Mouse (Mus musculus) kidney, adult 8-10 months (tissue): ENCODE results near the gene Plxdc2.

Source experiments
- DNase-seq, 2 experiments: peaks; one replicate each; pipeline ENCODE4 v3.0.0; 2022

Plxdc2 gene

DNA sequence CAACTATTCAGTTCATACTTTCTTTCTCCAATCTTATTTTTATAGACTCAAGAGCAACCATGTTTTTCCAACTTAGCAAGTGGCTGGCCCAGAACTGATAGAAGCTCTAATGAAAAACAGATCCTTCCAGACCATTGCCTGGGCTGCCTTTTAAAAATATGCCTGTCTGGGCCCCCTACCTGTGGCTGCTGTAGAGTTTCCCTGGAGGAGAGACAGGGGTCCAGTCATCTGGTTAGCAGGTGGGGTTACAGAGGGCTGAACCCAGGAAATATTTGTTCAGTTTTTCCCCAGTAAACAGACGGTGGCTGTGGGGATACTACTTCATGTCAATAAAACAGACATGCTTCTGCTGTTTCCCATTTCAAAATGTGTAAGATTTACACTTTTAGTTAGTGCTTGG, 222.0 kb downstream of the Plxdc2 start:
- DNase-seq: no peak

DNA sequence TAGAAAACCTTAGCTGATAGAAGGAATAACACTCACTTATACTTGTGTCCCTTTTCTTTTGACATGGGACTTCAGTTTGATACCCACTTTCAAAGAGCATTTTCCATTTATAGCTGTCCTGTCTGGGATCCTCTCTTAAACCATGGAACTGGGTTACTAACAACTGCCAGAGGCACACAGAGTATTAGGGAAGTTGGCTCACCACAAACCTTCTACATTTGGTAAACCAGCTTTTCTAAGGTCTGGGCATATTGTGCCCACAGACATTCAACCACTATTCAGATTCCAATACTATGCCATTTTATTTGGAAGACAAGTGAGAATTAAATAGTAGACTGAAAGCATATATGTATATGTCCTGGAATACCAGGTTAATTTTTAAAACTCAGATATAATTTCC, 232.4 kb downstream of the Plxdc2 start:
- DNase-seq: no peak

DNA sequence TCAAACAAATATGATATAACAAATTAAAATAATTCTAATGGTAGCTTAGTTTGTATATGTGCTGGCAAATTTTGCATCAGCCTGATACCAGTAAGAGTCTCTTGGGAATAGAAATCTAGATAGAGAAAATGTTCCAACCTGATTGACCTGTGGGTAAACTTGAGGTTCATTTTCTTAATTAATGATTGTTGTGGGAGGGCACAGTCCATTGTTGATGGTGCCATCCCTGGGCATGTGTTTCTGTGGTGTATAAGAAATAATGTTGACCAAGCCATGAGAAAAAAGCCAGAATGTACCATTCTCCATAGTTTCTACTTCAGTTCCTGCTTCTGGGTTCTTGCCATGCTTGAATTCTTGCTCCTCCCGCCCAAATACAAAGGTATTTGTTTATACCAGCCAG, 239.3 kb downstream of the Plxdc2 start:
- DNase-seq: peak; percentile 29 to 30

DNA sequence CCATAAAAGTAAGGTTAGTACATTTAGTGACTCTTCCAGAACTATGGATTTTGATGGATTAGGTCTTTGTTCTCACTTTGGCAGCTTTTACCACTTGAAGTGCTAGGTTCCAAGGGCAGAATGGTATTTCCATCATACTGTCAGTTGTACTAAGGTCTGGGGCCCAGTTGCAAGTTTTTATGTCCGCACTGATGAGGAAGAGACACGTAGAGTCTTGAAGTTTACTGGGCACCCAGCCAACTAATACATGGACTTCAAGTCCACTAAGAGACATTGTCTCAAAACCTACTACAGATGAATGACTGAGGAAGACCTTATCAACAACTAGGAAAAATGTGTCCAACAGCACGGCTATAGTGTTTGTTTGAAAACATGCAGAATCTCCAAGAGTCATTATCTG, 242.1 kb downstream of the Plxdc2 start:
- DNase-seq: no peak

DNA sequence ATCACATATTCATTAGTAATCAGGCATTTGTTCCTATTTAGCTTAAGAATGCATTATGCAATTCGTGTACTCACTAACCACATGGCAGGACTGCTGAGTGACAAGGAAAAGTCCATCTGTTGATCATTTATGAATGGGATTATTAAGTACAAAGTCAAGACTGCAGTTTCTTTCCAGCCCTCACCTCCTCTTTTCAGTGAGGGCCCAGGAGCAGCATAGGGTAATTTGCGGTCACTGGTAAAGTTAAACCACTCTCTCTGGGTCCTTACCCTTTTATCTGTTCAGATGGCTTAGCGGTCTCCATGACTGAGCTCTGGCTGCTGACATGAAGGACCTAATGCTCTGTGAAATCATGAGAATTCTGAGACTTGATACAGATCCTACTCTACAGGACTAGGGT, 248.2 kb downstream of the Plxdc2 start:
- DNase-seq: peak; percentile 57 to 81

DNA sequence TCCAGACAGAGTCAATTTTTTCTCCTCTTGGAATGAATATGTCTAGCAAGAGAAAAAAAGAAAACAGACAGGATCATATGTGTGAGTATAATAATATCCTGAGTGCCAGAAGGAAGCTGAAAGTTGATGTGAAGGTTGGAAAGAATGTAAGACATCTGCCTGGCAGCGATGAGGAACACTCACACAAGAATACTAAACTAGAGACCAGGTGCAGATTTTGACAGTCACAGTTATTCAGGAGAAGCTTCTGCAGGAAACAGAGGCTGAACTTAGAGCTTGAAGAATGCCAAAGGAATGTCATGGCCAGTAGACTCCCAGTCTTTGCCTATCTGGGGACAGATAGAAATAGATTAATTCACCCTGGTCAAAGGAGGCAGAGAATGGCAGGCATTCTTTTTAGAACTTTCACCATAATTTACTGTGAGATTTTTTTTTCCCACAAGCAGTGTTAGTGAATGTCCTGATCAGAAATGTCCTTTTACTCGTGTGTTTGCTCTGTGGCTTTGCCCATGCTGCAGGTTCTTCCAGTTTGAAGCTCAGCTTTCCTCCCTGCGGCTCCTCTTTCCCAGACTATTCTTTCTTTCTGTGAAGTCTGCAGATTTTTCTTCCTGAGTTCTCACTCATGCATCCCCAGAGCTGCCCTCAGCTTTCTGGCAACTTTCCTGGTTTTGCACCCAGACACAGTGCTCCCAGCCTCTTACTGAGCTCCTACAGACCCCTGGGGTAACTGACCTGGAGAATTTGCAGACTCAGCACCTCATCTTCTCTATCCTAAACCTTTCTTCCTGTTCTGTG, 251.9 kb downstream of the Plxdc2 start:
- DNase-seq: peak; percentile 70 to 75

DNA sequence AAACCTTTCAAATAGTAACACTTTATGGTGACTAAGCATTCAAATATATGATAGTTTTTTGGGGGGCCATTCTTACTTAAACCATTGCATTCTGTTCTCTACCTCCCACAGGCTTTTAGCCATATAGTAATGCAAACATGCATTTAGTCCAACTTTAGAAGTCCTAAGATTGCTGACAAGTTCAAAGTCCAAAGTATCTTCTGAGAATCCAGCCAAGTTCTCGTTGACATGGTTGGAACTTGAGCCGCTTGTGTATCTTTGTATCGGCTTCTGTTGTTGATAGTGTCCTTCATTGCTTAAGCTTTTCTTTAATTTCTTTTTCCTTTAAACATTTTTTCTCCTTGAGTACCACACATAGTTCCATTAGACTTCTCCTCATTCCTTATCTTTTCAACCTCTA, 286.0 kb downstream of the Plxdc2 start:
- peak; percentile 9 to 41 for DNase-seq

DNA sequence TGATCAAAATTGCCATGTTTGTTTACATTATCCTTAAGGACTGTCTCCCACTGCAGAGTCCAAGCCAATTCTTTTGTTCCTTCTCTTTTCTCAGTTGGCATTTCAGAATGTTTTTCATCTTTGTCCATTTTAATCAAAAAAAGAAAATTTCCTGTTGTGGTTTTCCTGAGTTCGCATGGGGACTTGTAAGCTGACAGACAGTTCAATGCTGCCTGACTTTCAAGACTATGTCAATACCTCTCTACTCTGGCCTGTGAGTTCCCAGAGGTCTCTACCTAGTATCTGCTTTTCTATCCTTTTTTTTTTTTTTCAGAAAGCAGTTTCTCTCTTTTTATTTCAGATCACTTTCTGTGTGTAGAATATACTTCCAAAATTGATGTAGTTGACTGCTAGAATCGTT, 295.6 kb downstream of the Plxdc2 start:
- no peak for DNase-seq

DNA sequence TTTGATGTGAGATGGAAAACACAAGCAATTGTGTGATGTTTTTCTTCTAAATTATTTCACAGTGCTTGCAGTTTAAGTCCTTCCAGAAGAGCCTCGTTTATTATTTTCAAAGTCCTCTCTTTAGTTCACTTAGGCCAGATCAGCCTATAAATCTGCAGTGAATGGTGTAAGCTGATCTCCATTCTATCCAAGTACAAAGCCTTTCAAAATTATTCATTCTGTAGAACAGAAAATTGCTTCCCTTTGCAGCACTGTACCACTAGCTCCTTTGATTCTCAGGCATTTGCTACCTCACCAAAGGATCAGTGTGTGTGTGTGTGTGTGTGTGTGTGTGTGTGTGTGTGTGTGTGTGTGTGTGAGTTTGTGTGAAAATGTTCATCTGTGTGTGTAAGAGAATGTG, 308.4 kb downstream of the Plxdc2 start:
- DNase-seq: no peak

DNA sequence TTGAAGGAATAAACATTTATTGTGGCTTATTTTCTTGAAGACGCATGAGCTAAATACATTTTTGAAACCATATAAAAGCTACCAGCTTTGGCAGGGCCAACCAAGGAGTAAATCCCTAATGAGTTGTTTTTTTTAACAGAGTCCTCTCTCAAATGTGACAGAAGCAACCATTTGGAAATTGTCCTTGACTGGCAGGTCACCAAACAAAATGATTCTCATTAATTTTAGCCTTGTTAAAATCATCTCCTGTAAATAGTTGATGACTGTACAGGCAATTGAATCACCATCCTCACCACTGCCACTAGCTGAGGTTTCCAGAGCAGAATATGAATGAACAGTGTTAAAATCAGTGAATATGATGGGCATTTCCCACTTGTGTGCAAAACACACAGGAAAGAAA, 312.3 kb downstream of the Plxdc2 start:
- no peak for DNase-seq

DNA sequence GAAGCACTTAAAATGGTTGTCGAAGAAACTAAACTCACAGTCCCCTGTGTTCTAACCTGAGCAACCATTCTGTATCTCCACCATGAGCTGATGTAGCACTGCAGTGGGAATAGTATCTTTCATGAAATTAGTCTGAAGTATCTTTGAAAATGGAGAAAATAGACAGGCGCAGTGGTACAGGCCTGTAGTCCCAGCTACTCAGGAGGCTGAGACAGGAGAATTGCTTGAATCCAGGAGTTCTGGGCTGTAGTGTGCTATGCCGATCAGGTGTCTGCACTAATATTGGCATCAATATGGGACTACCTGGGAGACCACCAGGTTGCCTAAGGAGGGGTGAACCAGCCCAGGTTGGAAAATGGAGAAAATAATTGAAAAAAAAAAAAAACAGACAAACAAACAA, 326.8 kb downstream of the Plxdc2 start:
- DNase-seq: no peak

DNA sequence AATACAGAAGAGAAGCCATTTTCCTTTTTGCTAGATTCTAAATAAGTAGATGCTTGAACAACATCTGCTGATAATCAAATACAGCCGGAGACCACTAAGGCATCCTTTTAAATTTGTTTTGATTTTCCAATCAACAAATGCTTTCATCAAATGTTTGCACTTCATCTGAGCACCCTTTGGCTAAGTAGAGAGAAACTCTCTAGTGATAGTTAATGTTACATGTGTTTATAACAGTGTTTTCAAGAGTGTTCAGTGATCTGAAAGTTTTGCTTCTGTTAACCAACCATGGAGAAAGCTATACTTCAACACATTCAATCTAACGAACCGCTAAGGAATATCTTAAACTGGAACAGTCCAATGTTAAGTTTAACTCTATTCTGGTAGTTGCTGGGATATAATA, 327.6 kb downstream of the Plxdc2 start:
- no peak for DNase-seq

DNA sequence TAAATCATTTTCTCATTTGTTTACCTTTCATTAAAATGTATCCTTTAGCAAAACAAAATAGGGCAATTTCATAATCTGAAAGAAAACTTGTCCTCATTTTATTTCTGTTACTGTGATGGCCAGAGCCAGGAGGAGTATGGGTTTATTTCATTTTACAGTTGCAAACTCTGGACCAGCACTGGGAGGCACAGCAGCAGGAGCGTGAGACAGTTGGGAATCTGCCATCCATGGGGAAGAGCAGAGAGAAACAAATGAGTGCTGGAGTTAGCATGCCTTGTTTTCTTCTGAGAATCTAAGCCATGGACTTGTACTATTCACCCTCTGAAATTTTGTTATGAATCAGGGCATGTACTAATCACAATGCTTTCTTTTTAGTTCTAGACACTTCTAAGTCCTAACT, 328.4 kb downstream of the Plxdc2 start:
- no peak for DNase-seq

DNA sequence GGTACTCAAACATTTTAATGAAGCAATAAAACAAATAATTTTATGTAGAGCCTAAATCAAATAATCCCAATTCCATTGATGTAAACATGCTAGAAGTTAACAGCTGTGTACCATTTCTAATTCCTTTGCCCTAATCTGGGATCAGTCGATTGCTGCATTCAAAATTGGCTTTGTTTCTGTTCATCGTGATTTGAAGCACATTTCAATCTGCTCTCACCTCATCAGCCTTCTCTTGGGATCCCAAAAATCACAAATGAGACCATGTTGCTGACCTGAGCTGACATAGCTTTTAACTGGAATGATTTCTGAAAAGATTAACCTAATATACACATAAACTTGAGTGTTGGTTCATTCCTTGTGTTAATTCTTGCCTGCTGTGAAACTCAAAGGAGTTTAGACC, 340.3 kb downstream of the Plxdc2 start:
- DNase-seq: no peak

DNA sequence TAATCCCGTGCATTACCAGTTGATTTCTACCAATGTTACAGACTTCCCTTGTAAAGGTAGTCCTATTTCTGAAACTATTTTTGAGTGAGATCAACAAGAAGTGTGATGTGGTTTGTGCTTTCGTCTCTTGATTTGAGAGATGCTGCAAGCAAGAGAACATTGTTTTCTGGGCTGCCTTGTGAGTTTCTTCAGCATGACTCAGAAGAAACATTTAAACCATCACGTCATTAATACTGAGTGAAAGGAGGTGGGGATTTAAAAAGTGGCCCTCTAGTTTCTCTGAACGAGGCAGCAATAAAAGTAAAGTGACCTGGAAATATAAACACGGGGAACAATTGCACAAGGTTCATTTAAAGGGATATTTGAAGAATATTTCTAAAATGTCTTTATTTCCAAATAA, 341.1 kb downstream of the Plxdc2 start:
- no peak for DNase-seq

DNA sequence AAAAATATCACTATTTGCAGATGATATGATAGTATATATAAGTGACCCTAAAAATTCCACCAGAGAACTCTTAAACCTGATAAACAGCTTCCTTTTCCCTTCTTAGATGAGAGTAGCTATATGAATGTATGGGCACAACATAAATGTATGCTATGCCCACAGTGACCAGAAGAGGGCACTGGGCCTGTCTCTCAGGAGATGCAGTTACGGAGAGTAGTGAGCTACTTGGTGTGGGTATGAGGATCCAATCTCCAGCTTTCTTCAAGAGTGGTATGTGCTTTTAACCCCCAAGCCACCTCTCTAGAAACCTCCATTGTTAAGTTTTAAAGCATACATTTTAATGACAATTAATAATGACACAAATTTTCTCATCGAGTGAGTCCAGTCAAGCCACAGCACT, 350.1 kb downstream of the Plxdc2 start:
- peak in 1 of 2 experiments; percentile 15 for DNase-seq

DNA sequence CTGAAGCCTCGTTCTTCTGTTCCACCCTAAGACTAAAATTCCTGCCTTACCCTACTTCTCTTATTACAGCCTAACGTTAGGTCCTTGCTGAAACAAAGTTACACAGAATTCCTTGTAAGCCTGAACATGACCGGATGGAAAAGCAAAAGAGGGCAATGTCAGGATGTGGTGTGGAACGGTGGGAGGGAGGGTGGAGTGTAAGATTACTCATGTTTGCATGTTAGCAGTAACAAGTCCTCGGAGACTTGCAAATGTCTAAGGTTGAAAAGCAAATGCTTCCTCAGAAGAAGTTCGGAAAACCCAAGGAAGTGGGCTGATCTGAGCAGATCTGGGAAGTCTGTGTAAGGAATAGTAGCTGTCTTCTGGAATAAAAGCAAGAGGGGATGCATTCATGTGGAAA, 353.8 kb downstream of the Plxdc2 start:
- DNase-seq: no peak

DNA sequence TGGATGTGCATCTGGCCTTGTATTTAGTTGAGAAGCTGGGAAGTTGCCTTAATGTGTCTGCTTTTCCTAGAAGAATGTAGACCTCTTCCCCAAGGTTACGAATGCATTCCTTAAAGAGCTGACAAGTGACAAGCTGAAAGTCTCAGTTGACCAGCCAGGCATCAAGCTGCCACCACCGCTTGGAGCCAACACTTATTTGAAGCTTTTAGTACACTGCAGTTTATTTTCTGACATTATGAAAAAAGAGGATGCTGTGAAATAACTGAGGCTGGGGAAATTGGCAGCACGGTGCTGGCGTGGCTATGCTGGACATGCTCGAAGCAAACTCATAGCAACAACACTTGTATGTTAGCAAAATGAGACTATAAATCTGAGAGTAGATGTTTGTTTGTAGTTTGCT, 374.9 kb downstream of the Plxdc2 start:
- DNase-seq: no peak

DNA sequence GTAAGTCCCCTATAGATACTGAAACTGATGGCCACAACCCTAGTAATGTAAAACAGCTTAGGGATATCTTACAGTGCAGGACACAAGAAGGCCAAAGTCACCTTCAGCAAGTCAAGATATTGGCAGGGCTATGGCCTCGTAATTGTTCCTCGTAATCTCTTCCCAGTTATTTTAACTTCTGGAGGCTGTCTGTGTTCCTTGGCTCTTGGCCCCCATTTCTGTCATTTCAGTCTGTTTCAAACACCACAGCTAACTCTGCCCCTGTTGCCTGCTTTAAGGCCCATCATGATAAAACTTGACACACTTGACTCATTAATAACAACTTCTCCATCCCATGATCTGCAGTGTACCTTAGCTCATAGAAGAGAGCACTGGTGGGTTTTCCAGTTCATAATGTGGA, 378.3 kb downstream of the Plxdc2 start:
- no peak for DNase-seq

DNA sequence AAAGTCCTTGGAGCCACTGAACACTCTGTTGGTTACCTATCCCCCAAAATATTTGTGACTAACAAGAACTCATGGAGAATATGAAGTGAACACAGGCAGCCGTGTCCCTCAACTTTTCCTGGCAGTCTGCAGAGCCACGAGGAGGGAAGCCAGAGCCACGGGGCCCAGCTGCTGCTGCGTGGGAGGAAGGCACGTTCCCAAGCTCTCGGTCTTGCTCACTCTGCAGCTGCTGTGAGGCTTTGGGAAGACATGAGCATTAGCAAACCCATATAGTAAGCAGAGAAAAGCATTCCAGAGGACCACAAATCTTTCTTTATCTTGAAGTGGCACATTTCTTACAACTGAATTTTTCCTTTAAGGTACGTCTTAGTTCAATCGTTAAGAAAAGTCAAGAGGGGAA, 382.1 kb downstream of the Plxdc2 start:
- DNase-seq: no peak

DNA sequence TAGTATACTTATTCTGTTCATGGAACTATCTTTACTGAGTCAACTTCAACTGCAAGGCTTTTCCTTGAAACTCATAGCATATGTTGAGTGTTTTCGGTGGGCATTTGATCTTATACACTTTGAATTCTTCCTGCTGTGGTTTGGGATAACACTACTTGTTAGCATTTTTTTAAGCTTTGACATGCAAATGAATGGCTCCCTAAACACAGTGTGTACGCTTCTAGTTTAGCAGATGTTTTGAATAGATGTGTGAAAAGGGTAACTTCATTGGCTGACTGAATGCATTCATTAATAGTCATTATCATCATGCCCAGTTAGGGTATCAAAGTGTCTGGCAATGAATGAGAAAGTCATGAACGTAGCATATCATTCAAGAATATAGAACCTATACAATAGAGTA, 385.7 kb downstream of the Plxdc2 start:
- no peak for DNase-seq

DNA sequence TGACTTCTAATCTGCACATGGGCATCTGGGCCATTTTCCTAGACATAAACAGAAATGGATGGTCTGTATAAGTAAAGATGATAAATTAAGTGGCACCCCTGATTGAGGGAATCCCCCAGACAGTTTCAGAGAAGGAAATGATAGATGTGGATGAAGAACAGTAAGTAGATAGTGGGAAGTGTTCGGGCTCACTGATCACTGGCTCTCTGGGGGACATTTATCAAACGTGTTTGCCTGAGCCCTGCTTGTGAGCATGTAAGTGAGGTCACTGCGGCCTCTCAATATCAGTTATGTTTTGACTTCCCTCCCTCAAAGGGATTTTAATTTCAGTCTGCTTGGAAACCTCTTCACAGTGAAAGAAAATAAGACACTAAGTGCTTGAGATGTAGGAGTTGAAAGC, 387.5 kb downstream of the Plxdc2 start:
- no peak for DNase-seq

DNA sequence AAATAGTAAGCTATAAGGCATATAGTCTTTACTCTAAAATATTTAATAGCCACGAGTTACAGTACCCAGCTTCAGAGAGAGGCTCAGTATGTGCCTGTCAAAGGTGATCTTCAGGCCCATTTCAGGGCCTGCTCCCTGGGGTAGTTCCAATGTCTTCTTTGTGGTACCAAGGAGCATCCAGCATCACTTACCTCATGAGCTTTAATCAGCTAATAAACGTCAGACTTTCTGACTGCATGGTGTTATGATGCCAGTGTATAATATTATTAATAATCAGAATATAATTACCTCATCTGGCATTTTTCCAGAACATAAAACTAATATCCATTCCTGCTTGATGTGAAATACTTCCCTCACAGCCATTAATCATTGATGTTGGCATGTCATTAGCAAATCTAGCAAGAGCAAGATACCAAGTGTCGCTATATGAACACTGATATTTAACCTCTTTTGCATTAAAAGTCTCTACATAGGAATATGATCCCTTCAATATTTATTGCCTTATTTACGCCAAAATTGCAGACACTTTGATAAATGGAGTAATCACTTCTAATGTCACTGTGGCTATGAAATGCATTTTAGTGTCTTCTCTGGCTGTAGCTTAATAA, 393.3 kb downstream of the Plxdc2 start:
- DNase-seq: no peak

DNA sequence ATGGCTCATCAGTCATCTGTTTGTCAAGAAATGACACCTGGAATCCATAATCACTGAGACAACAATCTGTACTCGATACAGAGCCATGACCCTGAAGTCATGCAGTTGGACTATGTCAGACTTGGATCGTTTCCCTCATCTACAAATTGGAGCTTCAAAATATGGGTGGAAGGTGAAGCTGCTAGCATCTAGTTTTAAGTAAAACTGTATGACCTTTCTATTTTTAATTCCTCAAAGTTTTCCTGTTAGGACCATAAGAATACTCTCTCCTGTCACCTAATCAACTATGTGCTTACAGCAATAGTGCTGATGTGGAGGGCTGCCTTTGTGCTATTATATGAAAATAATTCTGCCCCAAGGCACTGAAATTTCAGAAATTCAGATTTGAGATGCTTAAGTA, 401.1 kb downstream of the Plxdc2 start:
- no peak for DNase-seq

DNA sequence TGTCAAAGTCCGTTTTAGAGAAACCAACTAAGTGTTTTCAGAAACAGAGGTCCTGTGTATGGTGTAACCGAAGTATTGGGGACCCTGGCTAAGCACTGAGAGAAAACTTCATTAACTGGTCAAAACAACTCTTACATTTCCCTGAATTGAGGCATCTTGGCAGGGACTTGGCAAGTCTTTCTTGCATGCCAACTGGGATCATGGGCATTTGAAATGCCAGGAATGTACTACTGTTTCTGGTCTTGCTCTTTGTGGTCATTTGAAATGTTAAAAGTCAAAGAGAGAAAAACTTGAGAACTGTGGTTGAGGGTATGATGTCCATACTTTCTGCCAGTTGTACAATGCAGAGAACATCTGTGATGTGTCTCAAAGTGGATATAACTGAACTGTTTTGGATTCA, 403.7 kb downstream of the Plxdc2 start:
- no peak for DNase-seq
